In the genomic region with DNA sequence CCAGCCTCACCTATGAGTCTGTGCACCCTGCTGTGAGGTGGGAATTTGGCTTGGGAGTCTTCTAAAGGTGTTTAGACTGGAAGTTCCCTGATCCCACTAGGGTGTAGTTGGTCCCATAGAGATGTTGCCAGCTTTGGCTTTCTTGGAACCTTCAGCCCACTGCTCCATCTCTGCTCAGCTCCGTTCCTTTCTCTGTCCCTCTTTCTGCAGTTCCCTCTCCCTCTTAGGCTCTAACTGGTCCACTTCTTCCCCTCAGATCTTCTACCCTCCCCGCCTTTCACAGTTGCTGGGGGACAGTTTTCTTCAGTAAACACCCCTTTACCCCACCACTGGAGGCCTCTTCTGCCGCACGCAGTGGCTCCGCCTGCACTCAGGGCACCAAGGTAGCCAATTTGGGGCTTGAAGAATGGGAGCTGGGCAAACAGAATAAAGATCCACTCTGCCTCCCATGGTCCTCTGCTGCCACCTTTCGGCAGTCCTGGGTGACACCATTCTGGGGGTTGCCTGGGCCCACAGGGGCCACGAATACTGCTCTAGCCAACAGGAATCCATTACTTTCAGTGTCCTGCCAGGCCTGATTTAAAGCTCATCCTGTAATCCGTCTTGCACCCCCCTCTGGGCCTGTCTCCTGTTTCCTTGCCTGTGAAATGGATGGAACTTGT, we compare ENCODE assay signal across 8 mouse cellular contexts.
DNase-seq lines count a peak whose midpoint lies in the region; ATAC-seq lines count a peak whose summit lies in the region.
"Had no signal": no experiment of that assay in that cellular context is flagged by ENCODE, and none has a peak within 500 bp of the region (broad histone marks: within the 10 kb centered on the region; RNA-seq: fewer than 3 reads in every experiment).

No protein-coding gene starts in this region.

- peaks cover 8% of the 10 kb centered on the region for H3K27me3 ChIP-seq in intestine, embryonic 14.5 days (replicated peaks; ENCODE audit: control insufficient read depth, insufficient read depth, low read length)
- peaks cover 15% of the 10 kb centered on the region for H3K27me3 ChIP-seq in midbrain, embryonic 15.5 days (replicated peaks)

- H3K9me3 ChIP-seq in intestine, embryonic 14.5 days (ENCODE audit: control insufficient read depth, low read length) = no peaks in the 10 kb centered on the region
- no peaks in the 10 kb centered on the region for H3K9me3 ChIP-seq in midbrain, embryonic 15.5 days
- H3K9me3 ChIP-seq: megakaryocyte, embryonic 14.5 days had no signal

- 22% methylated on average over 8 of the region's 8 CpGs for WGBS in intestine, embryonic 14.5 days
- WGBS in midbrain, embryonic 15.5 days = 27% methylated on average over 8 of the region's 8 CpGs

- H3K9ac ChIP-seq in intestine, embryonic 14.5 days (ENCODE audit: low read length) = no peak overlapping the region
- no peak overlapping the region for H3K9ac ChIP-seq in midbrain, embryonic 15.5 days

- no peak overlapping the region for H3K4me2 ChIP-seq in intestine, embryonic 14.5 days (ENCODE audit: low read length)
- H3K4me2 ChIP-seq in midbrain, embryonic 15.5 days = no peak overlapping the region

- H3K27ac ChIP-seq in intestine, embryonic 14.5 days (ENCODE audit: low read depth) = no peak overlapping the region
- H3K27ac ChIP-seq in midbrain, embryonic 15.5 days = no peak overlapping the region

- no peaks in the 10 kb centered on the region for H3K36me3 ChIP-seq in intestine, embryonic 14.5 days (ENCODE audit: control insufficient read depth, insufficient read depth, low read length)
- H3K36me3 ChIP-seq in midbrain, embryonic 15.5 days (replicated peaks) = no peaks in the 10 kb centered on the region

- H3K4me3 ChIP-seq in intestine, embryonic 14.5 days (ENCODE audit: low read depth, low read length) = no peak overlapping the region
- no peak overlapping the region for H3K4me3 ChIP-seq in midbrain, embryonic 15.5 days
- H3K4me3 ChIP-seq: megakaryocyte, embryonic 14.5 days had no signal

- intact Hi-C loops in left cerebral cortex, postnatal 36 days (cut with DNase I) = loop anchor here (10.0 kb wide), 1 partner anchor 133 kb away; no protein-coding TSS in a partner anchor

- ATAC-seq in intestine, embryonic 14.5 days (replicated peaks; ENCODE audit: low FRiP score, low TSS enrichment, low read depth) = no peak; the same call in 1 of the 2 replicates
- peak; percentile 75; the same call in 1 of the 2 replicates for ATAC-seq in midbrain, embryonic 15.5 days (replicated peaks)

- no peaks in the 10 kb centered on the region for H3K4me1 ChIP-seq in intestine, embryonic 14.5 days (replicated peaks; ENCODE audit: control insufficient read depth, insufficient read depth, low read length)
- H3K4me1 ChIP-seq in midbrain, embryonic 15.5 days = no peaks in the 10 kb centered on the region

- DNase-seq in WW6 (ENCODE audit: low read depth, low spot score) = peak; percentile 20
- DNase-seq in cerebellum, adult 9-11 months = peak; percentile 23
- peak; percentile 17 to 40 for DNase-seq in frontal cortex, postnatal 14 days (ENCODE audit: low spot score in 2 of 2)
- peak; percentile 85 for DNase-seq in intestine, embryonic 14.5 days (ENCODE audit: low spot score)
- peak; percentile 29 to 54 for DNase-seq in left cerebral cortex, postnatal 36 days (ENCODE audit: low spot score in 2 of 2)
- DNase-seq in spleen, postnatal 10 days (ENCODE audit: low spot score in 2 of 2) = peak; percentile 21 to 64

Comparison
In these comparisons a context has a peak if more than half of its experiments do, and no peak if none do; other contexts are left out.
1. DNase-seq: peak in every context shown above with its lines; median percentile 85 in intestine, embryonic 14.5 days; 42 in spleen, postnatal 10 days; 42 in left cerebral cortex, postnatal 36 days; 28 in frontal cortex, postnatal 14 days; 23 in cerebellum, adult 9-11 months; 20 in WW6.